Comparison of ENCODE assay signal across 11 mouse cellular contexts in genomic region chr11:98835725-98836124, GRCm38 (mm10). TPM values are rescaled to one million over a fixed set of nuclear protein-coding genes. Genes with fewer than 3 reads are reported as not detected.
A peak's percentile ranks its signal among the peaks of the same experiment; 100 is the strongest.
DNase-seq lines count a peak whose midpoint lies in the region; ATAC-seq and TF ChIP-seq lines count a peak whose summit lies in the region.
"Had no signal": no experiment of that assay in that cellular context is flagged by ENCODE, and none has a peak within 500 bp of the region (broad histone marks: within the 10 kb centered on the region; RNA-seq: fewer than 3 reads in every experiment).

No protein-coding gene starts in this region.

- TF ChIP-seq RAD21 in CH12.LX (IDR thresholded peaks at IDR 0.05; ENCODE audit: low read depth, low read length), result no peak

- no peaks in the 10 kb centered on the region for H3K9me3 ChIP-seq in CH12.LX (replicated peaks; ENCODE audit: low read length)
- H3K9me3 ChIP-seq in limb, embryonic 12.5 days, result no peaks in the 10 kb centered on the region
- H3K9me3 ChIP-seq: megakaryocyte, embryonic 14.5 days had no signal

- no peak; the same call in 1 of the 2 replicates for TF ChIP-seq POLR2A in CH12.LX (IDR thresholded peaks at IDR 0.05; ENCODE audit: low read depth, low read length)

- H3K79me2 ChIP-seq in CH12.LX (replicated peaks; ENCODE audit: control insufficient read depth, extremely low read depth, insufficient read depth, poor library complexity, severe bottlenecking), result no peaks in the 10 kb centered on the region

- H3K36me3 ChIP-seq in CH12.LX (replicated peaks in 1 of 2; ENCODE audit: control insufficient read depth in 1 of 2, insufficient read depth in 1 of 2, low read length in 1 of 2), result peaks cover 33 to 49% of the 10 kb centered on the region in 2 experiments
- peaks cover 41% of the 10 kb centered on the region for H3K36me3 ChIP-seq in limb, embryonic 12.5 days

- DNase-seq in layer of hippocampus, postnatal 14 days (ENCODE audit: low spot score in 2 of 2), result peak; percentile 63 to 70
- DNase-seq in layer of hippocampus, adult 9-10 months (ENCODE audit: low spot score), result no peak
- DNase-seq in CH12.LX (ENCODE audit: extremely low read depth) (no peak), ZHBTc4 (ENCODE audit: low read depth, low spot score) (peak; percentile 31)
- no peak for DNase-seq in cerebellum, postnatal 25 days
- DNase-seq in thymus, postnatal 14 days, result no peak
- DNase-seq: cerebellum, postnatal 10 days; gastrocnemius, postnatal 36 days; thymus, postnatal 25 days had no signal

- dilution Hi-C loops in CH12.LX (cut with MboI; ENCODE audit: extremely low pct_ligation_motif_present, extremely low pct_unique_long_range_greater_than_20kb, low sequenced_read_pairs), result no loop called here

- TF ChIP-seq EP300 in CH12.LX (IDR thresholded peaks at IDR 0.05; ENCODE audit: low read length), result no peak

- H3K4me1 ChIP-seq in CH12.LX (ENCODE audit: control insufficient read depth in 1 of 2, insufficient read depth in 2 of 2), result peaks cover 5 to 30% of the 10 kb centered on the region in 2 experiments; a peak in 2 of 4 replicates
- H3K4me1 ChIP-seq in limb, embryonic 12.5 days (replicated peaks), result peaks cover 20% of the 10 kb centered on the region

- no peak for ATAC-seq in limb, embryonic 12.5 days (ENCODE audit: insufficient number of reproducible peaks, insufficient read depth, low FRiP score, low TSS enrichment, low read depth)

- H3K4me3 ChIP-seq in CH12.LX (replicated peaks in 1 of 3; ENCODE audit: low read depth in 2 of 3, low read length in 2 of 3, poor library complexity in 1 of 3), result no peak overlapping the region
- 0 out of 2 replicates have a peak overlapping the region, but pooled peaks have one; percentile 80 for H3K4me3 ChIP-seq in limb, embryonic 12.5 days (replicated peaks)

- 64% methylated on average over 3 of the region's 3 CpGs for WGBS in limb, embryonic 12.5 days

- peaks cover 20% of the 10 kb centered on the region for H3K27me3 ChIP-seq in CH12.LX (replicated peaks)
- H3K27me3 ChIP-seq in limb, embryonic 12.5 days, result peaks cover 36% of the 10 kb centered on the region

- no peak for TF ChIP-seq CTCF in CH12.LX (conservative IDR thresholded peaks at IDR 0.05 in 1 of 2, IDR thresholded peaks at IDR 0.05 in 1 of 2; ENCODE audit: low read depth in 2 of 2, low read length in 2 of 2)

- no peak overlapping the region for H3K27ac ChIP-seq in CH12.LX (ENCODE audit: insufficient read depth, low read depth)
- no peak overlapping the region for H3K27ac ChIP-seq in limb, embryonic 12.5 days

- in situ Hi-C loops in CH12.LX (cut with MboI; ENCODE audit: low pct_ligation_motif_present, low pct_unique_long_range_greater_than_20kb, low sequenced_read_pairs), result no loop called here

- no peak overlapping the region for H3K9ac ChIP-seq in CH12.LX (ENCODE audit: insufficient read depth, low read depth)
- no peak overlapping the region for H3K9ac ChIP-seq in limb, embryonic 12.5 days (replicated peaks)

- no peak overlapping the region for H3K4me2 ChIP-seq in CH12.LX (ENCODE audit: insufficient read depth, low read depth, poor library complexity, severe bottlenecking)
- H3K4me2 ChIP-seq in limb, embryonic 12.5 days, result 0 out of 2 replicates have a peak overlapping the region, but pooled peaks have one; percentile 99

TF ChIP-seq in CH12.LX, 34 proteins besides CTCF, POLR2A, EP300 and RAD21:
- TF ChIP-seq JUND (conservative IDR thresholded peaks at IDR 0.05; ENCODE audit: low read depth, low read length), result no peak
- 0 out of 2 replicates have a peak, but pooled peaks have one; percentile 42 for TF ChIP-seq POLR2AphosphoS2 (IDR thresholded peaks at IDR 0.05; ENCODE audit: low read depth, low read length)
TF ChIP-seq in CH12.LX: peak in this region for 1.

RNA-seq across cellular contexts. Expression of gene Rapgefl1, which starts 0.9 kb away (rescaled TPM):
- 100 to 1,000 TPM; 159 to 165 TPM for total RNA-seq in layer of hippocampus, postnatal 14 days (2021)
- total RNA-seq in CH12.LX (2012; rRNA removed) (0.04 and 0.08 TPM in 2 replicates), CH12.LX (2014; rRNA removed) (0.11 TPM in 1 of 2 replicates, not detected in the other)
- 0.25 and 0.29 TPM in 2 replicates for polyA plus RNA-seq in CH12.LX (2012; ENCODE audit: insufficient read length, low read depth)
- 2.5 and 3.3 TPM in 2 replicates for polyA plus RNA-seq in limb, embryonic 12.5 days (2016; fragmentation: Nextera tagmentation; extraction: Ambion mirVana)

RNA-seq across cellular contexts. Expression of gene Wipf2, which starts 27.7 kb away (rescaled TPM):
- total RNA-seq in layer of hippocampus, postnatal 14 days (2021), result 10 to 100 TPM; 35.8 to 43.8 TPM
- 4.7 TPM in 2 replicates for total RNA-seq in CH12.LX (2012; rRNA removed)
- 1.9 and 2.1 TPM in 2 replicates for total RNA-seq in CH12.LX (2014; rRNA removed)
- polyA plus RNA-seq in CH12.LX (2012; ENCODE audit: insufficient read length, low read depth), result 7.7 and 9.7 TPM in 2 replicates
- polyA plus RNA-seq in limb, embryonic 12.5 days (2016; fragmentation: Nextera tagmentation; extraction: Ambion mirVana), result 5.6 and 5.8 TPM in 2 replicates

RNA-seq across cellular contexts. Expression of gene Casc3, which starts 31.0 kb away (rescaled TPM):
- 10 to 100 TPM; 56.7 to 59.7 TPM for total RNA-seq in layer of hippocampus, postnatal 14 days (2021)
- total RNA-seq in CH12.LX (2012; rRNA removed) (16.7 and 18.3 TPM in 2 replicates), CH12.LX (2014; rRNA removed) (14.4 and 14.7 TPM in 2 replicates)
- 71.7 and 93.0 TPM in 2 replicates for polyA plus RNA-seq in CH12.LX (2012; ENCODE audit: insufficient read length, low read depth)
- polyA plus RNA-seq in limb, embryonic 12.5 days (2016; fragmentation: Nextera tagmentation; extraction: Ambion mirVana), result 48.1 and 54.1 TPM in 2 replicates

RNA-seq across cellular contexts. Expression of gene Msl1, which starts 40.4 kb away (rescaled TPM):
- 100 to 1,000 TPM; 149 to 161 TPM for total RNA-seq in layer of hippocampus, postnatal 14 days (2021)
- total RNA-seq in CH12.LX (2012; rRNA removed) (27.3 and 30.7 TPM in 2 replicates), CH12.LX (2014; rRNA removed) (25.9 and 26.4 TPM in 2 replicates)
- 57.1 and 58.1 TPM in 2 replicates for polyA plus RNA-seq in CH12.LX (2012; ENCODE audit: insufficient read length, low read depth)
- polyA plus RNA-seq in limb, embryonic 12.5 days (2016; fragmentation: Nextera tagmentation; extraction: Ambion mirVana), result 32.7 and 35.3 TPM in 2 replicates

Comparison
In these comparisons a context has a peak if more than half of its experiments do, and no peak if none do; other contexts are left out.
1. DNase-seq: peak in layer of hippocampus, postnatal 14 days (2 of 2) and ZHBTc4 (single experiment); none in layer of hippocampus, adult 9-10 months (single experiment), CH12.LX (single experiment), cerebellum, postnatal 25 days (0 of 2) and thymus, postnatal 14 days (single experiment).
2. RNA of gene Rapgefl1, which starts 0.9 kb away (total RNA-seq): 159 to 165 TPM in layer of hippocampus, postnatal 14 days; 0.04 to 0.11 TPM in CH12.LX; every median in the first group is over 100 times any median in the second.
3. RNA of gene Wipf2, which starts 27.7 kb away (total RNA-seq): 35.8 to 43.8 TPM in layer of hippocampus, postnatal 14 days; 1.9 to 4.7 TPM in CH12.LX; every median in the first group is over 4 times any median in the second.